Mouse (Mus musculus) c-Kit-positive CD71-positive TER-119-positive erythroid progenitor cells, embryonic 14.5 days (primary cell): ENCODE results near the gene Zfp944.
"Not testable (repeated sequence)": the region's sequence is repeated elsewhere in the genome, so short reads cannot be mapped to it uniquely, and the experiment has no call there.

Experiments
- DNase-seq: peaks from one replicate; pipeline ENCODE4 v3.0.0-alpha.2; 2013; ENCODE audit warnings: low spot score

Zfp944 gene

GRCm38 (mm10) chr17:22361101-22361781 is at the start of gene Zfp944, which contains the start of gene Zfp758:
TSS of gene Zfp944 (minus strand) at chr17:22361400.
TSS of gene Zfp758 (plus strand) at chr17:22361453.
- DNase-seq = peak; percentile 58

GRCm38 (mm10) chr17:22410756-22411155 is 49.6 kb upstream of the Zfp944 start:
- DNase-seq = peak; percentile 20

GRCm38 (mm10) chr17:22363895-22364294 is 2.7 kb upstream of the Zfp944 start:
- DNase-seq = no peak

GRCm38 (mm10) chr17:22360572-22360971 is 628 bp downstream of the Zfp944 start:
- DNase-seq = peak; percentile 17

- peak; percentile 31 for DNase-seq
Measured at GRCm38 (mm10) chr17:22352794-22353193, 8.4 kb downstream of the Zfp944 start.

- not testable (repeated sequence) for DNase-seq
Measured at GRCm38 (mm10) chr17:22315247-22315646, 46.0 kb downstream of the Zfp944 start.

GRCm38 (mm10) chr17:22314730-22315226 is 46.4 kb downstream of the Zfp944 start, which contains the start of gene CT030661.1:
TSS of gene CT030661.1 (minus strand) at chr17:22314837.
- peak; percentile 93 for DNase-seq

GRCm38 (mm10) chr17:22314219-22314618 is 47.0 kb downstream of the Zfp944 start:
- DNase-seq = not testable (repeated sequence)
